Mouse (Mus musculus) lung, adult 2 months (tissue): ENCODE measurements at regions not wholly inside any gene's neighbourhood (a gene's known extent, or its start where the extent isn't known, plus 50 kb on each side); places are given as distances from the start of the nearest gene placed in this dataset.

Experiments used
- CTCF ChIP-seq: fragments of 200-500 bp; IDR thresholded peaks from 2 replicates; pipeline ENCODE4 v1.5.1; 2011; ENCODE audit warnings: mild to moderate bottlenecking, low read length, control low read depth; ENCODE audit not compliant: insufficient read depth
- POLR2A ChIP-seq: fragments of 200-500 bp; IDR thresholded peaks from 2 replicates; pipeline ENCODE4 v1.6.1; 2011; ENCODE audit warnings: low read depth, mild to moderate bottlenecking, control low read depth, low read length, borderline replicate concordance; ENCODE audit errors: extremely low read depth

DNA sequence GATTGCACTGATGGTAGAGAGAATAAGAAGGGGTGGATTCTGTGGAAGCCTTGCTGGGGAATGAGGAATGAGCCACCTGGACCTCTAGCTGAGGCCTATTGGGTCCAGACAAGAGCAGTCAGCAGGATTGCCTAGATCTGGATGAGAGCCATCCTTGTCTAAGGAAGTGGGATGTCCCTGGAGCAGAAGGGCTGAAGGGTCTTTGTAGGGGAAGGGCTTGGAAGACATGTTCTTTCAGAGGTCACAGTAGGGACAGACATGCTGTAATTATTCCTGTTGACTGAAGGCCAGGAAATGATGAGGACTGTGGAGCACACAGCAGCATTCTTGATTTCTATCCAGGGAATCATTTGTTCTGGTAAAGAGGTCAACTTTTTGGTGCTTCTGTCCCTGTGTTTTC is 86.2 kb upstream of the Nectin3 start:
- TF ChIP-seq CTCF, result no peak
- TF ChIP-seq POLR2A, result no peak
